Mouse (Mus musculus): ENCODE results near the gene Ucp1. TPM values are rescaled to one million over a fixed set of nuclear protein-coding genes. Genes with fewer than 3 reads are reported as not detected.

The Ucp1 gene
- polyA plus RNA-seq, 1 experiment from 2014 or later, result not detected

DNA sequence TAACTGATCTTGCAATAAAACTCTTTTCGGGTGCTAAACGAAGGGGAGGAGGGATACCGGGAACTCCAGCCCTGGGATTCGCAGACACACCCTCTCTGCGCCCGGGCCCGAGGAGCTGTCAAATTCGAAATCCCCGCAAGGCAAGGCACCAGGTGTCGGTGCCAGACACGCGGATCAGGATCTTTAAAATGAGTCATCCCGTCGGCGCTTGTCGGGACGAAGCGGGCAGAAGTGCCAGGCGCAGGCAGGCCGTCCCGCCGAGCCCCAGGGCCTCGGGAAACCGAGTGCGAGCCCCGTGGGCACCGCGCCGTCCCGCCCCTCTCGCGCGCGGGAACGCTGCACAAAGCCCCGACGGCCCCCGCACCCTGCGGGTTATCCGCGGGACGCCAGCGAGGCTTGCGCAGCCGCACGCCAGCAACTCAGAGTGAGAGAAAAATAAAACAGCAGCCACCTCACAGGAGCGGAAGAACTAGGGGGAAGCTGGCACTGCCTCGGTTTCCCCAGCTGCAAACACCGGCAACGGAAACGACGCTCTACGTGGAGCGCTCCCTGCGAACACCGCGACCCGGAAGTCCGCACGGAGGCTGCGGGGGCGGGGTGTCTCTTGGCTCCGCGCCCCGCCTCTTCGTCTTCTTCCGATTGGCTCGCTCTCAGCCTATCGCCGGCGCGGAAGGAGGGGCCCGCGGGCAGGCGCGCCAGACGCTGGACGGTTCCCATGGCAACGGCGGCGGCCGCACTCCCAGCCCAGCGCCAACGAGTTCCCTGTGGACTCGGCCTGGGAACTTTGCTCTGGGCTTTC lies 41.9 kb downstream of the Ucp1 start, which contains the start of gene Elmod2:
Elmod2 (minus strand) TSS at position 588 of the 799 bp plus-strand sequence.
- Histone ChIP-seq H3K4me1 (no peaks in the 10 kb centered on the region; the same call in 1 of the 2 replicates), H3K4me2 (peak within 1 kb of the TSS; percentile 74), H3K27ac (peak within 1 kb of the TSS; percentile 78), H3K36me3 (peaks cover 5% of the 10 kb centered on the region; the same call in 1 of the 2 replicates), H3K9ac (peak within 1 kb of the TSS; percentile 69), H3K9me3 (no peaks in the 10 kb centered on the region), H3K27me3 (peaks cover 11% of the 10 kb centered on the region; the same call in 1 of the 2 replicates), H3K4me3 (peak within 1 kb of the TSS; percentile 90)
- under 1% methylated on average over 84 of the region's 85 CpGs for WGBS
- ATAC-seq (ENCODE audit: insufficient number of reproducible peaks, low FRiP score, low TSS enrichment, low read depth), result peak; percentile 96

DNA sequence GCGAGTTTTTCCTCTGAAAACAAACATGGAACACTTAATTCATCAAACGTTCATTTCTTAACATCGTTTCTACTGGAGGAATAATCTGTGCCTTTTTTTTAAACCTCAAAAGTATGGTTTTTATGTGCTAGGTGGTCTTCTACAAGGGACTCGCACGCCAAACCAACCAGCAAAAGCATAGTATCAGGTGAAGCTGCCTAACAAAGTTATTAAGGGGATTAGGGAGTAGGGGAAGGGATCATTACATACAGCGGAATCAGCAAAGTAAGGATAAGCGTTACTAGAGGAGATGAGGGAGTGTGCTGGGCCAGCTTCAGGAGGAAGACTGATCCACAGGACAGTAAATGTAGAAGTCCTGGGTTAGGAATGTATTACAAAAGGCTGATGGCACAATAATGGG lies 42.7 kb downstream of the Ucp1 start:
- Histone ChIP-seq H3K4me3 (peak overlapping the region; percentile 90), H3K4me2 (peak overlapping the region; percentile 74), H3K27me3 (peaks cover 11% of the 10 kb centered on the region; the same call in 1 of the 2 replicates), H3K9me3 (no peaks in the 10 kb centered on the region), H3K27ac (no peak overlapping the region), H3K36me3 (no peaks in the 10 kb centered on the region; the same call in 1 of the 2 replicates), H3K9ac (no peak overlapping the region), H3K4me1 (no peaks in the 10 kb centered on the region; the same call in 1 of the 2 replicates)
- no peak for ATAC-seq (ENCODE audit: insufficient number of reproducible peaks, low FRiP score, low TSS enrichment, low read depth)
- 9% methylated on average over 7 of the region's 7 CpGs for WGBS

DNA sequence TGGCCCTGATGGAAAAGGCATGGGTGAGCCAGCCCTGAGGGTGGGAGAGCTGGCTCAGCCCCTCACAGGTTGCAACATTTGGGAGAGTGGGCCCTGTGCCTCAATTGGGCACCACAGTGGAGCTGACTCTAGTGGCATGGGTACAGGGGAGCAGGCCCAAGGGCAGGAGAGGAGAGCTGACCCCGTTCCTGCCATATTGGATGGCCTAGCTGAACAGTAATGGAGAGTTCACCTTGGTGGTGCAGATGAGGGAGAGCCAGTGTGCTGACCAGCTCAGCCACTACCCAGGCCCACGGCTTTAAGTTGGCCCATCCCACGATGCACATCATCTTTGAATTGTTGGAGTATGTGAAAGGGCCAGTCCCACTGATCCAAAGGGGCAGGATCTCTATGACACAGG lies 51.9 kb downstream of the Ucp1 start:
- H3K27me3 ChIP-seq, result no peaks in the 10 kb centered on the region
- no peak for ATAC-seq (ENCODE audit: insufficient number of reproducible peaks, low FRiP score, low TSS enrichment, low read depth)
- H3K27ac ChIP-seq, result no peak overlapping the region
- no peak overlapping the region for H3K4me2 ChIP-seq
- H3K9ac ChIP-seq, result no peak overlapping the region
- no peak overlapping the region for H3K4me3 ChIP-seq
- H3K9me3 ChIP-seq, result no peaks in the 10 kb centered on the region
- no peaks in the 10 kb centered on the region for H3K36me3 ChIP-seq
- WGBS, result 86% methylated on average over 3 of the region's 3 CpGs
- H3K4me1 ChIP-seq, result no peaks in the 10 kb centered on the region

DNA sequence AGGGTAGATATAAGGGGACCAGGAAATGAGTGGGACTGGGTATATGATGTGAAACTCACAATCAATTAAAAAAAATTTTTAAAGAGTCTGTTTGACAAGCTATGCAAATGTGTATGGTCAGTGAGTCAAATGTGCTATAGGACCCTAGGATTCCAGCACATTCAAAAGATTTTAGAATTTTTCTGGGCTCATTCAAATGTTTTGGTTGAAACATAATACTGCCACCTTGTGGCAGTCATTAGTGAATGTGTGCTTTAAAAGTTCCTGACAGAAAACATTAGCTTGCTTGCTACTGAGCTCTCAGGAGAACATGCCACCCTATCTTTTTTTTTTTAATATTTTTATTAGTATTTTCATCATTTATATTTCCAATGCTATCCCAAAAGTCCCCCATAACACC lies 52.5 kb downstream of the Ucp1 start:
- no peak overlapping the region for H3K9ac ChIP-seq

More for the DNA sequence above, 52.5 kb downstream of the Ucp1 start:
- H3K36me3 ChIP-seq, result no peaks in the 10 kb centered on the region
- no peak for ATAC-seq (ENCODE audit: insufficient number of reproducible peaks, low FRiP score, low TSS enrichment, low read depth)
- H3K27me3 ChIP-seq, result no peaks in the 10 kb centered on the region
- no peaks in the 10 kb centered on the region for H3K9me3 ChIP-seq
- no peak overlapping the region for H3K4me3 ChIP-seq
- no peak overlapping the region for H3K4me2 ChIP-seq
- no peak overlapping the region for H3K27ac ChIP-seq
- H3K4me1 ChIP-seq, result no peaks in the 10 kb centered on the region

Other genes starting within 250 kb of the Ucp1 start
- 0.67 and 1.4 TPM in 2 replicates for gene Tbc1d9, start 125.0 kb upstream of the Ucp1 start, polyA plus RNA-seq (2015; fragmentation: Nextera tagmentation; extraction: Ambion mirVana)
- 0.27 and 0.70 TPM in 2 replicates for gene Gm10645, start 124.2 kb upstream of the Ucp1 start, polyA plus RNA-seq (2015; fragmentation: Nextera tagmentation; extraction: Ambion mirVana)
- gene Elmod2, start 42.1 kb downstream of the Ucp1 start, polyA plus RNA-seq (2015; fragmentation: Nextera tagmentation; extraction: Ambion mirVana), result 15.2 and 16.1 TPM in 2 replicates
- not detected in 2 replicates for gene Mgat4d, start 58.1 kb downstream of the Ucp1 start, polyA plus RNA-seq (2015; fragmentation: Nextera tagmentation; extraction: Ambion mirVana)
- 0.24 and 0.36 TPM in 2 replicates for gene Clgn, start 99.5 kb downstream of the Ucp1 start, polyA plus RNA-seq (2015; fragmentation: Nextera tagmentation; extraction: Ambion mirVana)
- 96.1 and 112 TPM in 2 replicates for gene Scoc, start 168.0 kb downstream of the Ucp1 start, polyA plus RNA-seq (2015; fragmentation: Nextera tagmentation; extraction: Ambion mirVana)
- gene Olfr370, start 245.4 kb downstream of the Ucp1 start, polyA plus RNA-seq (2015; fragmentation: Nextera tagmentation; extraction: Ambion mirVana), result not detected in 2 replicates